Mouse (Mus musculus) E14TG2a.4 (cell line): ENCODE results near the gene Lrrc4b.
A peak's percentile ranks its signal among the peaks of the same experiment; 100 is the strongest.

Experiments
- CTCF ChIP-seq: conservative IDR thresholded peaks from 2 replicates; pipeline ENCODE4 v1.5.1; 2014; ENCODE audit warnings: low read length
- NANOG ChIP-seq: IDR thresholded peaks from 2 replicates; pipeline ENCODE4 v1.6.1; 2014; ENCODE audit warnings: borderline replicate concordance, low read length, mixed read lengths
- POU5F1 ChIP-seq: IDR thresholded peaks from 2 replicates; pipeline ENCODE4 v1.6.1; 2014; ENCODE audit warnings: low read length, borderline replicate concordance

GRCm38 (mm10) chr7:44411144-44411543 lies 17.7 kb upstream of the Lrrc4b start:
- peak; percentile 41 for TF ChIP-seq CTCF
- no peak for TF ChIP-seq NANOG
- TF ChIP-seq POU5F1 = no peak
